Mouse (Mus musculus) midbrain, embryonic 10.5 days (tissue): ENCODE results near the gene Rpl18. TPM values are rescaled to one million over a fixed set of nuclear protein-coding genes. Genes with fewer than 3 reads are reported as not detected.

ENCODE experiments used
- DNase-seq: peaks from one replicate; pipeline ENCODE4 v3.0.0-alpha.2; 2017; ENCODE audit warnings: low spot score
- H3K27ac ChIP-seq: fragments of 300-500 bp; sonication (generic); replicated peaks from 2 replicates; pipeline ENCODE4 v1.5.1; 2016; ENCODE audit warnings: mild to moderate bottlenecking
- H3K27me3 ChIP-seq: fragments of 300-500 bp; sonication (generic); 2 replicates; pipeline ENCODE4 v1.6.1; 2016; ENCODE audit warnings: low read depth, mild to moderate bottlenecking; ENCODE audit not compliant: poor library complexity, severe bottlenecking
- H3K36me3 ChIP-seq: fragments of 300-500 bp; sonication (generic); 2 replicates; pipeline ENCODE4 v1.6.1; 2016; ENCODE audit warnings: mild to moderate bottlenecking, moderate library complexity
- H3K4me1 ChIP-seq: fragments of 300-500 bp; sonication (generic); 2 replicates; pipeline ENCODE4 v1.6.1; 2016
- H3K4me3 ChIP-seq: fragments of 300-500 bp; sonication (generic); 2 replicates; pipeline ENCODE4 v1.5.1; 2016; ENCODE audit warnings: mild to moderate bottlenecking, moderate library complexity
- H3K9me3 ChIP-seq: fragments of 300-500 bp; sonication (generic); replicated peaks from 2 replicates; pipeline ENCODE4 v1.6.1; 2016; ENCODE audit warnings: mild to moderate bottlenecking
- WGBS: fragments of 180-500 bp; shearing (Covaris S2); methylation state at CpG from one replicate; pipeline ENCODE4 v1.1.7; 2016; 5-methylcytosine and 5-hydroxymethylcytosine counted together
- polyA plus RNA-seq: library from polyadenylated mRNA; unstranded; fragments of >200 nt; fragmentation: Nextera tagmentation; extraction: Ambion mirVana; gene quantifications from 2 replicates; pipeline ENCODE4 v1.2.1, GENCODE M21; 2016

The Rpl18 gene
- polyA plus RNA-seq, 1 experiment from 2014 or later, result 1,116 TPM

DNA sequence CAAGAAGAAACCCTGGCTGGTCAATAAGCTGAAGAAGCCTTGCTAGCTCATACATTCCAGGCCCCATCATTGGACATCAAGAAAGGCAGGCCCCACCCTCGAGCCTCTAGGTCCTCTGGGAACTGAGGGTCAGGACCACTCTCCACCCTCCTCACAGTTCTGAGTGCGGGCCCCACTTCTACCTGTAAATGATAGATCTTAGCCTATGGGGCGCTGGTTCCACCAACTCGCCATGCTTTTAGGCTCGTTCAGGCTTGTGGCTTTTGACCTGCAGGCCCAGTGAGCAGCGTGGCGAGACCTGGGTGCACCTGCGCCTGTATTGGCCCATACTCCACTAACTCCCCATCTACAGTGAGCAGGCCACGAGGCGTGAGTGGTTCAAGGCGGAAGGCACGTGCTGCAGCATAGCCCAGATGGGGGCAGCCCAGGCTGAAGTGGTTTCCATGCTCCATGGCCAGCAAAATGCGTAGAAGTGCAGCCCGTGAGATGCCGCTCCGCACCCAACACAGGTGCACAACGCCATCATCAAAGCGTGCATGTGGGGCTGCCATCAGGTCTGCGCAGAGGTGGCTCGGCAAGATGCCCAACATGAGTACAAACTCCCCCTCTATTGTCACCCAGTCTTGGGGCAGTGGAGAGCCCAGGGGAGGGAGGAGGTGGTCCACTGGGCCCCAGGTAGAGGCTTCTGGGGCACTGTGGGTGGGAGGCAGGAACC is 4.6 kb upstream of the Rpl18 start:
- H3K9me3 ChIP-seq, result no peaks in the 10 kb centered on the region
- H3K27ac ChIP-seq, result no peak overlapping the region
- H3K27me3 ChIP-seq, result no peaks in the 10 kb centered on the region
- 95% methylated on average over 20 of the region's 20 CpGs for WGBS
- H3K4me1 ChIP-seq, result peaks cover 71% of the 10 kb centered on the region
- H3K4me3 ChIP-seq, result no peak overlapping the region
- peaks cover 45% of the 10 kb centered on the region for H3K36me3 ChIP-seq
- DNase-seq, result no peak

DNA sequence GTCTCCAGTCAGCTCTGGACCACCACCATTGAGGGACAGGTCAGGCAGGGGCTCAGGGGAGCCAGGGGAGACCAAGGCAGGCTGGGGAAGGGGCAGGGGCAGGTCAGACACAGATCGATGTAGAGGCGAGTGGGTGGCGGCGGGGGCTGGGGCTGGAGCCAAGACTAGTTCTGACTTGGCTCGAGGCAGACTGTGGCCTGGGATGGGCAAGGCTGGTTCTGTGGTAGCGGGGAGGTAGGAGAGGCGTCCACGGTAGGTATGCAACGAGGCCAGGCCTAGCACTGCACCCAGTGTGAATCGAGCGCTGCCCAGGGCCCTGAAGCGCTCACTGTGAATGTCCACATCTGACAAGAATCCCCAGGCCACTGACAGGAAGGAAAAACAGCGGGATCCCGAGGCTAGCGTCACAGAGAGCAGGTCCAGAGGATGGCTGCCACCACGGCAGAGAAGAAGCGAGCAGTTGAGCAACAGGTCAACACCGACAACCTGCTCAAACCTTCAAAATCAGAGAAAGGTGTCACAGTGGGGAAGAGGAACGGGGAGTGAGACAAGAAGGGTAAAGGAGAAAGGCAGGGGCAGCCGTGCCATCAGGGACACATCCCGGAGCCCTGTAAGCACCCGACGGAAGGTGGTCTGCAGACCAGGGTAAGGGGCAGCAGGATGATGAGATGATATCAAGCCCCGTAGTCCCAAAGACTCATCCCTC is 3.8 kb upstream of the Rpl18 start:
- no peak overlapping the region for H3K27ac ChIP-seq
- peak overlapping the region; percentile 9; the same call in 1 of the 2 replicates for H3K4me3 ChIP-seq
- peaks cover 45% of the 10 kb centered on the region for H3K36me3 ChIP-seq
- DNase-seq, result no peak
- 94% methylated on average over 24 of the region's 24 CpGs for WGBS
- peaks cover 71% of the 10 kb centered on the region for H3K4me1 ChIP-seq
- H3K27me3 ChIP-seq, result no peaks in the 10 kb centered on the region
- no peaks in the 10 kb centered on the region for H3K9me3 ChIP-seq

DNA sequence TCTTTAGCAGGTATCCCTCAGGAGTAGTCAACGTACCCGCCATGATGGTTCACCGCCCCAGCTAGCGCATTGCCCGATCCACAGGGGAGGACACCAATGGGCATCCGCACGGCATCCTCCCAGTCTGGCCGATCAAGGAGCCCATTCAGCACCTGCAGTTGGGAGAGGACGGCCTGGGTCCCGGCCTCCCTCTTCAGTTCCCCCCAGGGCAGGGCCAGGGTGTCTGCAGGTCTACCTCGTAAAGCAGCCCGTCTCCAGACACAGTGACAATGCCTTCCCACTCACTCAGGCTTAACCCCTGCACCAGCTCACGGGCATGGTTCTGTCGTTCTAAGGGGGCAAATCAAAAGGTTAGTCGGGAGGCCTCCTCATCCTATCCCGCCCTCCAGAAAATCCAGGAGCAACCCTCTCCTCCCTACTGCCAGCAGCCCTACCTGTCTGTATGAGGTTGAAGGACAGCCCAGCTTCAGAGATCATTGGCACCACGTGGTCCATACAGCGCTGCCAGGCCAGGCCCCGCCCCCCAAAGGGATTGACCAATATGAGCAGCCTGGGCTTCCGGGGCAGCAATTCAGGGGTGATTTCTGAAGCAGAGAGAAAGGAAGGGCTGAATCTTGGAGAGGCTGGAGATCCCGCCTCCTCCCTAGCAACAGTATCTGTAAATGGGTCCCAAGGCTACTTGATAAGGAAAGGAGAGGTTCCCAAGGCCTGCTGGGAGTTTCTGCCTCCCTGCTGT is 3.1 kb upstream of the Rpl18 start:
- Histone ChIP-seq H3K27me3 (no peaks in the 10 kb centered on the region), H3K4me3 (peak overlapping the region; percentile 9; the same call in 1 of the 2 replicates), H3K36me3 (peaks cover 45% of the 10 kb centered on the region), H3K9me3 (no peaks in the 10 kb centered on the region), H3K27ac (no peak overlapping the region), H3K4me1 (peaks cover 71% of the 10 kb centered on the region)
- WGBS, result 88% methylated on average over 21 of the region's 21 CpGs
- no peak for DNase-seq

DNA sequence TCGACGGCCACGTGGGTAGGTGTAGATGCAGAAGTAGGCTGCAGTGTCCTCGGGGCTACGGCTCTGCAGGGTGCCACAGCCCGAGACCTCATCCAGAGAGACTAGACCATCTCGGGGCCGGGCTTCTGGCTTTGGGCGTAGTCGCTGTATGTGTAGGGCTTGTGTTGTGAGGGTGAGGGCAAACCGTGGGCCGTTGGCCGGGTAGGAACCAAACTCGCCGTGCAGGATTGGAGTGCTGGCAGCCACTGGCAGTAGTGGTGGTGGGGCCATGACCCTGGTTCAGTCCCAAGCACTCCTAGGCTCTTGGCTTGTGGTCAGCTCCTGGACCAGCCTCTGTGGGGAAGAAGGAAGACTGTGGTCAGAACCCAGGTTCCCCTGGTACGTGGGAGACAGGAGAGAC is 1.9 kb upstream of the Rpl18 start:
- no peak for DNase-seq
- WGBS, result 93% methylated on average over 16 of the region's 16 CpGs
- Histone ChIP-seq H3K4me3 (peak overlapping the region; percentile 82; the same call in 1 of the 2 replicates), H3K36me3 (peaks cover 45% of the 10 kb centered on the region), H3K27me3 (no peaks in the 10 kb centered on the region), H3K9me3 (no peaks in the 10 kb centered on the region), H3K27ac (no peak overlapping the region), H3K4me1 (peaks cover 60% of the 10 kb centered on the region)

DNA sequence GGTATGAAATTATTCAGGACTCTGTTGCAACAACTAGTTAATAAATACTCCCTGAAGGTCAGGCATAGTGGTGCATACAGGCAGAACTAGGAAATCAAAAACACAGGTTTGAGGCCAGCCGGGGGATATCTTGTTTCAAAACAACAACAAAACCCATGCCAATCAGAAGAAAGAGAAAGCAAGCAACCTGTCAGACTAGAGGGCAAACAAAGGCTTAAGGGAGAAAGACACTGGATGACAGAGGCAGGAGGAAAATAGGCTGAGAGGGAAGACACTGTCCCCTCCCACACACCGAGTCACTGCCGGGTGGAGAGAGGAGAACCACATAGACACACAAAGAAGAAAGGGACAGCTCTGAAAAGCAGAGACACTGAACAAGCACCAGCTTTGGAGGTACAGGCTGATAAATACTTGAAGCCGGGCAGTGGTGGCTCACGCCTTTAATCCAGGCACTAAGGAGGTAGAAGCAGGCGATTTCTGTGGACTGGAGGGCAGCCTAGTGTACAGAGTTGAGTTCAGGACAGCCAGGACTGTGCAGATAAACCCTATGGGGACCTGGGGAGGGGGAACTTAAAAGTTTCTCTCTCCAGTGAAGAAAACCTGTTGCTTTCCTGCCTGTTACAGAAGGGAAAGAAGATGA is 1.3 kb upstream of the Rpl18 start:
- H3K4me3 ChIP-seq, result peak overlapping the region; percentile 82
- DNase-seq, result no peak
- H3K4me1 ChIP-seq, result peaks cover 58% of the 10 kb centered on the region
- no peaks in the 10 kb centered on the region for H3K27me3 ChIP-seq
- peaks cover 48% of the 10 kb centered on the region for H3K36me3 ChIP-seq
- no peak overlapping the region for H3K27ac ChIP-seq
- no peaks in the 10 kb centered on the region for H3K9me3 ChIP-seq
- WGBS, result 90% methylated on average over 6 of the region's 6 CpGs

DNA sequence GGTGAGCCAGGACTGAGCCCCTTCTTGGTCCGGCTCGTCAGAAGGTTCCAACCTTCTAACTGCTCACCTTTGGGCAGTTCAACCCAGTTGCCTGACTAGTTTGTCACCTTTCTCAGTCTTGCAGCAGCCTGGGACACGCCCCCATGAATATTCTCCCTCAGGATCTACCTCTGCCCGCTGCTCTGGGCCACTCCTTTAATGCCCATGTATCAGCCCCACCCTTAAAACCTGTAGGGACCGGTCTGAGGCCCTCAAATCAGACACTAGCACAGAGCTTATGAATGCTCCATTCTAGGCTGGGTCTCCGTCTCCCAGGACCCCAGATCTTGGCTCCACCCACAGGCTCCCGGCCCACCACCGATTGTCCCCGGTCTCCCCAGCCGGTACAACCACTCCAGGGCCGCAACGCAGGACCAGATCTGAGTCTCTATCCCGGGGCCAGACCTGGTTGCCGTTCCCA is 597 bp upstream of the Rpl18 start:
- 12% methylated on average over 14 of the region's 14 CpGs for WGBS
- Histone ChIP-seq H3K9me3 (no peaks in the 10 kb centered on the region), H3K27ac (peak overlapping the region; percentile 89), H3K4me3 (peak overlapping the region; percentile 82), H3K36me3 (peaks cover 53% of the 10 kb centered on the region), H3K27me3 (no peaks in the 10 kb centered on the region), H3K4me1 (peaks cover 58% of the 10 kb centered on the region)
- DNase-seq, result no peak

DNA sequence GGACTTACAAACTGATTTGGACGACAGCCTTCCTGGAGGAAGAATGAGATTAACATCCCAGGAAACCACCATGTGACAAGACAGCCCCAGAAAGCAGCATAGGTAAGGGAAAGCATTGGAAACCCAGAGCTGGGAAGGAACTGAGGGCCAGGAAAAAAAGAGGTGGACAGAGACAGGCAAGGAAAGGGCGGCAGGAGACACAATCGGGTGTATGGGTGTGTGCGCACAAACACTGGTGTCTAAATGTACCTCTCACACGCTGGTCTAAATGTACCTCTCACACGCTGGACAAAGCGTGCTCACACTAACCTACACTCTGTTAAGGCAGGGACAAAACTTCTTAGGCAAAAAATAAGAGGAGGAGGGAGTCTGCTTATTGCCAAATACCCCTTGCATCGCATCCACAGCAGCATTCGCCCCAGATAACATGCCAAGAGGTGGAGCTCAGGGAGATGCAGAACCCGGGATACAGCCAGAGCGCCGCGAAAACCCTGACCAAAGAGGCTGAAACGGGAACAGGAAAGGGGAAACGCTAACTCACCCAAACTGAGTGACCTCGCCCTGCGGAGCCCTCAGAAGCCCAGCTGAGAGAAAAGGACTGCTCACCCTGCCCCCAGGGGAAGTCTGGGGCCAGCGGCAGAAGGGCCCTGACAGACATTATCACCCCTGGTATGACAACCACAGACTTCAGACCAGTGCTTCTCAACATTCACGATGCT is 643 bp downstream of the Rpl18 start:
- Histone ChIP-seq H3K4me1 (peaks cover 54% of the 10 kb centered on the region), H3K36me3 (peaks cover 53% of the 10 kb centered on the region), H3K9me3 (no peaks in the 10 kb centered on the region), H3K4me3 (peak overlapping the region; percentile 82), H3K27me3 (no peaks in the 10 kb centered on the region), H3K27ac (peak overlapping the region; percentile 89)
- no peak for DNase-seq
- WGBS, result 87% methylated on average over 19 of the region's 19 CpGs

DNA sequence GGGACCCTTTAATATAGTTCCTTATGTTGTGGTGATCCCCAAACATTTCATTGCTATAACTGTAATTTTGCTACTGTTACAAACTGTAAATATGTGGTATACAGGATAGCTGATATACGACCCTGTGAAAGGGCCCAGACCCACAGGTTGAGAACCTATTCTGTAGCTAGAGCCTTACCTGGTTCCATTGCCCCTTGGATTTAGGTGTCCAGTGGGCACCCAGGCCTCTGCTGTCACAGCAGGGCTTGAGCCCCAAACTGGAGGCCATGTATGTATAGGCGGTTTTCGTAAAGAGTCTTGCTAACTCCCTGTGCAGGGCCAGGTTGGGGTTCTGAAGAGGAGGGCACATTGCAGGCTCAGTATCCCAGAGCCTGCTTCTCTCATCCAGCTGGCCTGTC is 1.2 kb downstream of the Rpl18 start:
- Histone ChIP-seq H3K27me3 (no peaks in the 10 kb centered on the region), H3K27ac (peak overlapping the region; percentile 96; the same call in 1 of the 2 replicates), H3K36me3 (peaks cover 53% of the 10 kb centered on the region), H3K4me3 (peak overlapping the region; percentile 82), H3K4me1 (peaks cover 58% of the 10 kb centered on the region), H3K9me3 (no peaks in the 10 kb centered on the region)
- 91% methylated on average over 3 of the region's 3 CpGs for WGBS
- no peak for DNase-seq

DNA sequence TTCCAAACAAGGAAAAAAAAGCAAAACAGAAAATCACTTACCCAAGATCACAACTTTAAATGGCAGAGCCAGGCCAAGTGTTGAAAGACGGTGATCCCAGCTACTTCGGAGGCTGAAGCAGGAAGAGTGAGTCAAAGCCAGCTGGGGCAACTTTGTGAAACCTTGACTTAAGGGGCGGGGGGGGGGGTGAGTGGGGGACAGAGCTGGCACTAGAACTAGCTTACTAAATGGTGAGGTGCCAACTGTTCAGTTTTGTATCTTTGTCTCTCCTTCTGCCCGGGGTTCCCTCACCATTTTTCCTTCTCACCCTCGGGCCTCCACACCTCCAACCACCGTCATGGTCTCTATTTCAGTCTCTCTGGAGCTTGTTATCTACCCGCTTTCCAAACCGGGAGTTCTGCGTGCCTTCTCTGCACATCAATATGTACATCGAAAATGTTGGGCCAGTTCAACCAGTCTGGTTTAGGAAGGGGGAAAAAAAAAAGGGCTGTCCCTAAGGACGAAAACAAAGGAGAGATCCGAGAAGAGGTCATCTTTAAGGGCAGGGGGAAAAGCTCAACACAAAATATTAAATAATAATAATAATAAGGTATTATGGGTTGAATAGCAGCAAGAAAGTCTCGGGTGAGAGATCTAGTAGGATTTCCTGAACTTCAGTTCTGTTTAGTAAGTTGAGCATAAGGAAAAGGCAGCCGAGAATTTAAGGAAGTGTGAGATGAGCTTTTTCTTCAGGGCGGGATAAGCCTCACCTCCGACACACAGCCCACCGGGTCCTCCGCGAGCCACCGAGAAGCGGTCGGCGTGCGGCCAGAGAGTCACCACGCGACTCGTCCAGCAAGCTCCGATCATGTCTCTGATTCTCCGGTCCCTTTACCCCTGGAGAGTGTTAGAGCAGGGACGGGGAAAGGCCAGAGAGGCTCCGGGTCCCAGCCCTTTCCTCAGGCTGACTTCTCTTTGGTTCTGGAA is 2.0 kb downstream of the Rpl18 start:
- Histone ChIP-seq H3K9me3 (no peaks in the 10 kb centered on the region), H3K4me1 (peaks cover 66% of the 10 kb centered on the region), H3K27me3 (no peaks in the 10 kb centered on the region), H3K27ac (peak overlapping the region; percentile 96), H3K36me3 (peaks cover 53% of the 10 kb centered on the region), H3K4me3 (peak overlapping the region; percentile 82)
- 14% methylated on average over 31 of the region's 31 CpGs for WGBS
- no peak for DNase-seq

DNA sequence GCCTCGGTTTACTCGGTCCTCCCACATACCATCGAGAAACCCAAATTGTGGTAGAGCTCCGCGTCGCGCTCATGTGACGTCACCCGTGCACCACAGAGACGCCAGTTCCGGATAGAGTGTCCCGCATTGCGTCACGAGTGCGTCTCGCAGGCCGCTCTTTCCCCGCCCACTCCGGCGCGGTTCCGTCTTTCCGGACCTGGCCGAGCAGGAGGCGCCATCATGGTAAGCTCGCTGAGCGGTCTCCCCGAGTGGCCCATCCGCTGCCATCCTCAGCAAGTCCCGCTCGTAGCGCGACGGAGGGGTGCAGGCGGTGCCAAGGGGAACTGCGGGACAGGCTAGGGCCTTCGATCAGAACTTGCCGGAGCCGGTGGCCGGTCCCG is 2.7 kb downstream of the Rpl18 start, which contains the start of gene Sphk2:
Sphk2 (minus strand) TSS at position 85 of the 380 bp plus-strand sequence.
- H3K9me3 ChIP-seq, result no peaks in the 10 kb centered on the region
- peaks cover 66% of the 10 kb centered on the region for H3K4me1 ChIP-seq
- DNase-seq, result peak; percentile 99
- under 1% methylated on average over 41 of the region's 41 CpGs for WGBS
- H3K27ac ChIP-seq, result peak within 1 kb of the TSS; percentile 96
- peak within 1 kb of the TSS; percentile 82 for H3K4me3 ChIP-seq
- H3K36me3 ChIP-seq, result peaks cover 53% of the 10 kb centered on the region
- no peaks in the 10 kb centered on the region for H3K27me3 ChIP-seq

DNA sequence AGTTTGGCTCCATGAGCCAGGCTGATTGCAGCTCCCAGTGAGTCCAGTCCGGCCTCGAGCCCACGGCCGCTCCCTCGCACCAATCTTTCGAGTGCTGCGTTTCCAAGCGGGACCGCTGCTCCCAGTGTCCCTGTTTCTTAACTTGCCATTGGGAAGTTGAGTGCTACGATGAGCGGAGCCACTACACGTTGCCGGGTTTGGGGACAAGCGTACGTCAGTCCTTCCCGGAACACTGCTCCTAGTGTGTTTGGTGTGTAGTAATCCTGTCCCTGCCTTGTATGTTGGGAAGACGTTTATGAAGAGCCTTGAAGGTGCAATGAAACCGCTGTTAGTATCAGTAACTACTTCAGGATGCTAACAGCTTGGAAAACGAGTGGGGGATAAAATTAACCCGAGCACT is 3.1 kb downstream of the Rpl18 start:
- under 1% methylated on average over 20 of the region's 20 CpGs for WGBS
- Histone ChIP-seq H3K4me3 (peak overlapping the region; percentile 82), H3K27ac (peak overlapping the region; percentile 96), H3K36me3 (peaks cover 53% of the 10 kb centered on the region), H3K27me3 (no peaks in the 10 kb centered on the region), H3K9me3 (no peaks in the 10 kb centered on the region), H3K4me1 (peaks cover 66% of the 10 kb centered on the region)
- no peak for DNase-seq
